Mouse (Mus musculus): ENCODE data around the gene Fam19a5. TPM values are rescaled to one million over a fixed set of nuclear protein-coding genes. Genes with fewer than 3 reads are reported as not detected.

The Fam19a5 gene
- total RNA-seq, 4 experiments from 2014 or later, result 4.7 to 6.3 (median 5.6) TPM

- DNase-seq (ENCODE audit: low spot score), result no peak
Measured at GRCm38 (mm10) chr15:87666041-87666750, 122.1 kb downstream of the Fam19a5 start.

- no peak for DNase-seq (ENCODE audit: low spot score)
Measured at GRCm38 (mm10) chr15:87667416-87667815, 123.3 kb downstream of the Fam19a5 start.

GRCm38 (mm10) chr15:87668112-87668511 is 124.0 kb downstream of the Fam19a5 start:
- DNase-seq (ENCODE audit: low spot score), result no peak

GRCm38 (mm10) chr15:87671929-87672328 is 127.8 kb downstream of the Fam19a5 start:
- DNase-seq (ENCODE audit: low spot score), result no peak

GRCm38 (mm10) chr15:87678711-87679110 is 134.6 kb downstream of the Fam19a5 start:
- no peak for DNase-seq (ENCODE audit: low spot score)

- DNase-seq (ENCODE audit: low spot score), result no peak
Measured at GRCm38 (mm10) chr15:87682410-87682809, 138.3 kb downstream of the Fam19a5 start.

GRCm38 (mm10) chr15:87686415-87687040 is 142.4 kb downstream of the Fam19a5 start:
- no peak for DNase-seq (ENCODE audit: low spot score)

- DNase-seq (ENCODE audit: low spot score), result no peak
Measured at GRCm38 (mm10) chr15:87691271-87691955, 147.3 kb downstream of the Fam19a5 start.

- no peak for DNase-seq (ENCODE audit: low spot score)
Measured at GRCm38 (mm10) chr15:87691958-87692357, 147.9 kb downstream of the Fam19a5 start.

- no peak for DNase-seq (ENCODE audit: low spot score)
Measured at GRCm38 (mm10) chr15:87692394-87692793, 148.3 kb downstream of the Fam19a5 start.

GRCm38 (mm10) chr15:87692865-87693513 is 148.9 kb downstream of the Fam19a5 start:
- DNase-seq (ENCODE audit: low spot score), result no peak

- DNase-seq (ENCODE audit: low spot score), result no peak
Measured at GRCm38 (mm10) chr15:87697433-87697996, 153.4 kb downstream of the Fam19a5 start.

- no peak for DNase-seq (ENCODE audit: low spot score)
Measured at GRCm38 (mm10) chr15:87698562-87699320, 154.6 kb downstream of the Fam19a5 start.

GRCm38 (mm10) chr15:87702821-87703220 is 158.7 kb downstream of the Fam19a5 start:
- DNase-seq (ENCODE audit: low spot score), result no peak

- no peak for DNase-seq (ENCODE audit: low spot score)
Measured at GRCm38 (mm10) chr15:87703334-87703733, 159.2 kb downstream of the Fam19a5 start.

- no peak for DNase-seq (ENCODE audit: low spot score)
Measured at GRCm38 (mm10) chr15:87711790-87712189, 167.7 kb downstream of the Fam19a5 start.

GRCm38 (mm10) chr15:87712221-87712620 is 168.1 kb downstream of the Fam19a5 start:
- no peak for DNase-seq (ENCODE audit: low spot score)

GRCm38 (mm10) chr15:87715037-87715676 is 171.1 kb downstream of the Fam19a5 start:
- no peak for DNase-seq (ENCODE audit: low spot score)

GRCm38 (mm10) chr15:87717056-87717455 is 173.0 kb downstream of the Fam19a5 start:
- no peak for DNase-seq (ENCODE audit: low spot score)

GRCm38 (mm10) chr15:87723455-87723986 is 179.4 kb downstream of the Fam19a5 start:
- DNase-seq (ENCODE audit: low spot score), result no peak
